ENCODE assay signal across 27 mouse cellular contexts in genomic region chr6:146950454-146950832, GRCm38 (mm10). TPM values are rescaled to one million over a fixed set of nuclear protein-coding genes. Genes with fewer than 3 reads are reported as not detected.
"Had no signal": no experiment of that assay in that cellular context is flagged by ENCODE, and none has a peak within 500 bp of the region (broad histone marks: within the 10 kb centered on the region; RNA-seq: fewer than 3 reads in every experiment).

No protein-coding gene starts in this region.

- H3K27me3 ChIP-seq: embryonic facial prominence, embryonic 12.5 days; embryonic facial prominence, embryonic 13.5 days; embryonic facial prominence, embryonic 15.5 days; forebrain, embryonic 12.5 days; forebrain, embryonic 13.5 days; forebrain, embryonic 15.5 days had no signal

- H3K4me3 ChIP-seq: embryonic facial prominence, embryonic 12.5 days; embryonic facial prominence, embryonic 13.5 days; embryonic facial prominence, embryonic 15.5 days; erythroblast, embryonic 14.5 days; forebrain, embryonic 10.5 days; forebrain, embryonic 12.5 days; forebrain, embryonic 13.5 days; forebrain, embryonic 15.5 days; gastrocnemius, adult 2 months; heart, adult 2 months; heart, embryonic 10.5 days had no signal

- H3K27ac ChIP-seq: embryonic facial prominence, embryonic 12.5 days; embryonic facial prominence, embryonic 13.5 days; embryonic facial prominence, embryonic 15.5 days; forebrain, embryonic 10.5 days; forebrain, embryonic 12.5 days; forebrain, embryonic 13.5 days; forebrain, embryonic 15.5 days; heart, adult 2 months; heart, embryonic 10.5 days had no signal

- H3K4me2 ChIP-seq: embryonic facial prominence, embryonic 12.5 days; embryonic facial prominence, embryonic 13.5 days; embryonic facial prominence, embryonic 15.5 days; forebrain, embryonic 12.5 days; forebrain, embryonic 13.5 days; forebrain, embryonic 15.5 days had no signal

- H3K9me3 ChIP-seq: embryonic facial prominence, embryonic 12.5 days; embryonic facial prominence, embryonic 13.5 days; embryonic facial prominence, embryonic 15.5 days; forebrain, embryonic 10.5 days; forebrain, embryonic 12.5 days; forebrain, embryonic 13.5 days; forebrain, embryonic 15.5 days; heart, embryonic 10.5 days had no signal

- DNase-seq: cerebellum, adult 9-10 months; cerebellum, adult 9-11 months; cerebellum, postnatal 25 days; cerebellum, postnatal 36 days; embryo, embryonic 11 days; forebrain, postnatal 0 days; gastrocnemius, adult 2 months; gastrocnemius, postnatal 10 days; gastrocnemius, postnatal 14 days; gastrocnemius, postnatal 25 days; gastrocnemius, postnatal 36 days; heart, adult 18-20 months; heart, adult 2 months had no signal

- ATAC-seq: forebrain, embryonic 13.5 days; forebrain, embryonic 14.5 days; forebrain, embryonic 15.5 days; forebrain, embryonic 16.5 days; forebrain, postnatal 0 days had no signal

- H3K9ac ChIP-seq: embryonic facial prominence, embryonic 12.5 days; embryonic facial prominence, embryonic 13.5 days; embryonic facial prominence, embryonic 15.5 days; forebrain, embryonic 12.5 days; forebrain, embryonic 13.5 days; forebrain, embryonic 15.5 days; forebrain, postnatal 0 days had no signal

- H3K36me3 ChIP-seq: embryonic facial prominence, embryonic 12.5 days; embryonic facial prominence, embryonic 13.5 days; embryonic facial prominence, embryonic 15.5 days; forebrain, embryonic 10.5 days; forebrain, embryonic 12.5 days; forebrain, embryonic 15.5 days; heart, embryonic 10.5 days had no signal

RNA-seq across cellular contexts. Expression of gene 1700034J05Rik, which starts 3.8 kb away (rescaled TPM):
- polyA plus RNA-seq: cortical plate, adult 2 months; embryonic facial prominence, embryonic 11.5 days; erythroblast, embryonic 14.5 days; forebrain, embryonic 12.5 days; forebrain, embryonic 14.5 days; forebrain, embryonic 15.5 days; forebrain, embryonic 16.5 days; forebrain, postnatal 0 days; frontal cortex, adult 2 months; heart, adult 2 months had no signal
